Mouse (Mus musculus) left cerebral cortex, postnatal 10 days (tissue): ENCODE measurements around the gene Smok3a. TPM values are rescaled to one million over a fixed set of nuclear protein-coding genes. Genes with fewer than 3 reads are reported as not detected.
"Not testable (repeated sequence)": the region's sequence is repeated elsewhere in the genome, so short reads cannot be mapped to it uniquely, and the experiment has no call there.

Experiments used
- DNase-seq, 2 experiments: peaks; one replicate each; pipeline ENCODE4 v3.0.0; 2021 to 2022; ENCODE audit warnings: low spot score in 2 of 2, mixed read lengths in 1 of 2; ENCODE audit errors: extremely low spot score in 1 of 2
- intact Hi-C: fragments of 180-260 bp; cut with DNase I; formaldehyde crosslinking; loops from one replicate; pipeline ENCODE4 v1.15.1; 2025
- total RNA-seq, 2 experiments: library from RNA; stranded (reverse); gene quantifications; 2 replicates each; pipeline ENCODE4 v1.2.3; 2021

The Smok3a gene
- total RNA-seq: not detected

GRCm38 (mm10) chr5:138020961-138021479, at the start of gene Smok3a, which contains the start of gene Smok3b:
Gene Smok3a (plus strand): TSS chr5:138021261.
Gene Smok3b (plus strand): TSS chr5:138021429.
- intact Hi-C loops, DNase-seq: not testable (repeated sequence)

DNA sequence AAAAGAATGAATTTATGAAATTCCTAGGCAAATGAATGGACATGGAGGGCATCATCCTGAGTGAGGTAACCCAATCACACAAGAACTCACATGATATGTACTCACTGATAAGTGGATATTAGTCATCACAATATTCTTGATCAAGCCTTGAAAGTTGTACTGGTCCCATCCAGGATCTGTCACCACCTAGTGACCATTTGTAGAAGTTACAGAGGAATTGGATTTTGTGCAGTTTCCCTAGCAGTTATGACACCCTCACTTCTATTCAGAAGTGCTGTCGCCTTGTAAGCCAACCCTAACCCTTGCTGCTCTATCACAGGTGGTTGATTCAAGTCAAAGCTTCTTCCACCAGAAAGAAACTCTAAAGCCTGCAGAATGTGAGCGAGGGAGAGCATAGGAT, 47.9 kb upstream of the Smok3a start:
- intact Hi-C loops: no loop called here
- DNase-seq: no peak

DNA sequence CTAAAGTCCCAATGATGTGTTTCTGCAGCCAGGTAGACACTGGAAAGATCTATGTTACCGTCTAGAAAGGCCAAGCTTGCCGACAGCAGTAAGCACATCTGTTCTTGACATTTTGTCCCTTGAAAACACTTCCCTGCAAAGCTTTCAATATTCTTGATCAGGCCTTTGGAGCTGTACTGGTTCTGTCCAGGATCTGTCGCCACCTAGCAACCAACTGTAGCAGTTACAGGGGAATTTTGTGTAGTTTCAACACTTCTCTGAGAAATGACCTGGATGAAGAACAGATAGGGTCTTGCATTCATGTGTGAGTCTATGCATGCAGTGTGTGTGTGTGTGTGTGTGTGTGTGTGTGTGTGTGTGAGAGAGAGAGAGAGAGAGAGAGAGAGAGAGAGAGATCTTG, 47.3 kb upstream of the Smok3a start:
- no peak for DNase-seq
- intact Hi-C loops: no loop called here

- intact Hi-C loops: loop anchor here (5.0 kb wide), 1 partner anchor 87 kb away; no protein-coding TSS in a partner anchor
- no peak for DNase-seq
These were observed 46.3 kb upstream of the Smok3a start for GRCm38 (mm10) chr5:137974724-137975123.

- intact Hi-C loops: loop anchor here (5.0 kb wide), 1 partner anchor 88 kb away; no protein-coding TSS in a partner anchor
- no peak for DNase-seq
These were observed 45.6 kb upstream of the Smok3a start for GRCm38 (mm10) chr5:137975434-137975833.

DNA sequence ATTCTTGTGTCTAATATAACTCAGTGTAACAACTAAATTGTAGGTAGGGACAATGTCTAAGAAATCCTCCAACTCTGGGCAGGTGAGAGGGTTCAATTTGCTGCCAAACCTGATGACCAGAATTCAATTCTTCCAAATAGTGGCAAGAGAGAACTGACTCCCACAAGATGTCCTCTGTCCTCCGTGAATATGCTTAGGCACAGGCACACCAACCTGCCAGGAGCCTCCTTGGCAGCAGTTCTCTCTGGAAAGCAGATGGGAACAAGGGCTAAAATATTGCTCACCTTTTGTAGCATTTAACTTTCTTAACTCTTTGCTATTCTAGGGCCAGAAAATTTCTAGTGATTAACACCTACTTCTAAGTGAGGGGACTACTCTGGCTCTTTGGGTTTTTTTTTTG, 43.8 kb upstream of the Smok3a start:
- no peak for DNase-seq
- intact Hi-C loops: loop anchor here (5.0 kb wide), 1 partner anchor 90 kb away; no protein-coding TSS in a partner anchor

GRCm38 (mm10) chr5:137979081-137979480, 42.0 kb upstream of the Smok3a start:
- intact Hi-C loops: loop anchor here (5.0 kb wide), 1 partner anchor 92 kb away; no protein-coding TSS in a partner anchor
- DNase-seq: no peak

GRCm38 (mm10) chr5:137981300-137981699, 39.8 kb upstream of the Smok3a start, which contains the start of gene Azgp1:
Gene Azgp1 (plus strand): TSS chr5:137981520.
- intact Hi-C loops: no loop called here

DNA sequence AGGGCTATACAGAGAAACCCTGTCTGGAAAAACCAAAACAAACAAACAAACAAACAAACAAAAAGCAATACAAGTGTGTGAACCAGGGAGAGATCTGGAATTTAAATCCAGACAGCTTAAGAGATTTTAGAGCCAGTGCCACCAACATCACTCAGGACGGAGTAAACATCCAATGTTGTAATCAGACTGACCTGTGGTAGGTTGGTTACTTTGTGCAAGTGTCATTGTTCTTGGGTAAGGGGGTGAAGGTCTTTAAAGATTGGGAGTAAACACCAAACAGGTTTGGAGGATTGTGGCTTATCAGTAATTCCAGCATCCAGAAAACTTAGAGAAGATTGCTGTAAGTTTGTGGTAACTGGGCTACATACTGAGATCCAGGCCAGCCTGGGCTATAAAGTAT, 34.7 kb upstream of the Smok3a start:
- intact Hi-C loops: no loop called here
- DNase-seq: no peak

More at GRCm38 (mm10) chr5:137981300-137981699, 39.8 kb upstream of the Smok3a start, which contains the start of gene Azgp1:
- no peak for DNase-seq

DNA sequence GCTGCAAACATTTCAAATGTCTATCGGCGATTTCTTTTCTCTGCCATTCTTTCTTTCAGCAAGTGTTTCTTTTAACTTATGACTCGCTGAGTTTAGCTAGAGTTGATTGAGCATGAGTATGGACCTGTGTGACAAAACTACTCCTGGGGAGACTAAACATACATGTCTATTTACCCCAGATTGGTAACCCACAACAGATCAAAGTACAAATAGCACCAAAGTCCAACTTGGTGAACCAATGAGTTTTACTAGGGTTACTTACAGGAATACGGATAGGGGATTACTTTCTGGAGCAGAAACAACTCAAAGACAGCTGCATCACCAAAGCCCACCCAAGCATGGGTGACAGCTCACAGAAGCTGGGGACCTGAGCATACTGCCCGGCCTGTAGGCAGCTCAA, 11.6 kb upstream of the Smok3a start:
- DNase-seq: no peak
- intact Hi-C loops: no loop called here

DNA sequence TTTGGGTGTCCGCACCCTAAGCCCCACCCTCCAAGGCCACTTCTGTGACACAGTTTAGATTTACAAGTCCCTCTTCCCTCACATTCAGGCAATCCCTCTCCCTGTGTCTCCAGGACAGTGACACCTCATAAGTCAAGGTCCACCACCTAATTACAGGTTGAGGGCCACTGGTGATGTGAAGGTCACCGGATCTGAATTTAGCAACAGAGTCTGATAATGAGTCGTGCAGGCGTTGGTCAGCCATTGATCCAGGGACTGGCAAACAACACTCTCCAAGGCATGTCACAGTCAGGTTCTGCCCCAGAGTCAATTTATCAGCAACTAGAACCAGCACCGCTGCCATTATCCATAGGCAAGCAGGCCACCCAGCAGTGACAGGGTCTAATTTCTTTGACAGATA, 8.7 kb upstream of the Smok3a start:
- DNase-seq: no peak
- intact Hi-C loops: no loop called here

DNA sequence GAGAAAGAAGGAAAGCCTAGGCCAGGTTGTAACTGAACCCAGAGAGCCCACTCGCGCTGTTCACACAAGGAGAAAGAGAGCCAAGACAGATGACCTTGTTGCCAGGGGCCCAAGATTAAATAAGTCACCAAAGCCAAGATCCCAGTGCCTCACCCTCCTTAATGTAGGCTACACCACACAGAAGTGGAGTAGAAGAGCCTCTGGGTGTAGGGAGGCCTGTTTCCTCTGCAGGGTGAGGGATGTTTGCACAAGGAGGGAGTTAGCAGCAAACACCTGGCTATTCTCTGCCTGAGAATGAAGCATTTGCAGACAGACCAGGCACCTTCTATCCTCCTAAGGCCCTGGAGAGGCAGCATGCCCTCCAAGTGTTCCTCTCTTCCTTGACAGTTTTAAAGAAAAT, 4.5 kb upstream of the Smok3a start:
- intact Hi-C loops: no loop called here
- DNase-seq: no peak

DNA sequence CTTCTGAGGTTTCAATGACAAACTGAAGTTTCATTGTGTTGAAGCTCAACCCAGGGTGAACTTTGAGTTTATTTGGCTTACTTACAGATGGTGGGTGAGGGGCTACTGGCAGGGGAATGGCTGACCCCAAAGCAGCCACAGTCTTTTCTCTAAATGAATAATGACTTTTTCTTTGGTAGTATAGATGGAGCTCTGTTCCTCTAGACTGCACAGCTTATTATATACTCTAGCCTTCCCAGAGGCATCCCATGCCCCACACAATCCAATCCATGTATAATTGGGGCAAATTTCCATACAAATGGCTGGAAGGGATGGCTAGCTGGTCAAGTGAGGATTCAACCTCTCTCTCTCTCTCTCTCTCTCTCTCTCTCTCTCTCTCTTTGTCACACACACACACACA, 4.1 kb upstream of the Smok3a start:
- DNase-seq: no peak
- intact Hi-C loops: no loop called here

DNA sequence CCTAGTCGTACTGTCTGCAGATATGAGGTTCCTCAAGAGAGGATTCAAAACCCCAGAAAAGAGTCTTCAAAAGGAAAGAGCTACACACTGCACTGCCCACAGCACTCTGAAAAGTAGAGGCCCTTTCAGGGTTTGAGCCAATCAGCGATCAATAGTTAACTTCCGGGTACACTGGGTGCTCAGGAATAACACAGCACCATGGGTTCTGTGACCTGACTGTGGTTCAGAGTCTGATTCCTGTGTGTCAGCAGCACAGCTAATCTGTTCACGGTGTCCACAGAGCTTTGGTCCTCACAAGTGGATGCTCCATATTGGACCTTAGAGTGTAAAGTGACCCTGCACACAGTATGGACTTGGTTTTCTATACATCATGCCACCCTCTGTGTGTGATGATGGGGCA, 1.5 kb upstream of the Smok3a start:
- intact Hi-C loops, DNase-seq: not testable (repeated sequence)

GRCm38 (mm10) chr5:138052894-138053293, 31.8 kb downstream of the Smok3a start, which contains the start of gene Smok3c:
Gene Smok3c (plus strand): TSS chr5:138053194.
- intact Hi-C loops, DNase-seq: not testable (repeated sequence)

DNA sequence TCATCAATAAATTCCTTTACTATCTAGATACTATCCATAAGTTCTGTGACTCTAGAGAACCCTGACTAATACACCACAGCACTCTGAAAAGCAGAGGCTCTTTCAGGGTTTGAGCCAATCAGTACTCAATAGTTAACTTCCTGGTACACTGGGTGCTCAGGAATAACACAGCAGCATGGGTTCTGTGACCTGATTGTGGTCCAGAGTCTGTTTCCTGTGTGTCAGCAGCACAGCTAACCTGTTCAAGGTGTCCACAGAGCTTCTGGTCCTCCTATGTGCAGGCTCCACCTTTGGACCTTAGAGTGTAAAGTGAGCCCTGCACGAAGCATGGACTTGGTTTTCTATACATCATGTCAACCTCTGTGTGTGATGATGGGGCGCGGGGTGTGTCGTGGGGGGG, 52.7 kb downstream of the Smok3a start:
- intact Hi-C loops: no loop called here
- DNase-seq: no peak

DNA sequence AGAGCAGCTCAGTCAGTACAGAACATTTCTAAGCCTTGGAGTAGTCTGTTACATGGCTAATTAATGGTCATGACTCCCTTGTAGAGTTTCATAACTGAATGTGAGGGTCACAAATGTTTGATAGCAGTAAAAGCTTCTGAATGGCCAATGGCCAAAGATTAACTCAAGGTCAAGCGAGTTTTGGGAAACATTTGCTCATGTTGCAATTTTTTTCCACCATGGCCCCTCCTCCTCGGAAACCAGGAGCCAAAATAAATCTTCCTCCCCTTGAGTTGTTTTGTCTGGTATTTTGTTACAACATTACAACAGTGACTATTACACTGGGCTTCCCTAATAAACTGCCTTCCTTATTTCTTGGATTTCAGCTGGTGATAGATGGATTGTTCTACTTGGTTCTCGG, 54.6 kb downstream of the Smok3a start:
- intact Hi-C loops: no loop called here
- no peak for DNase-seq

DNA sequence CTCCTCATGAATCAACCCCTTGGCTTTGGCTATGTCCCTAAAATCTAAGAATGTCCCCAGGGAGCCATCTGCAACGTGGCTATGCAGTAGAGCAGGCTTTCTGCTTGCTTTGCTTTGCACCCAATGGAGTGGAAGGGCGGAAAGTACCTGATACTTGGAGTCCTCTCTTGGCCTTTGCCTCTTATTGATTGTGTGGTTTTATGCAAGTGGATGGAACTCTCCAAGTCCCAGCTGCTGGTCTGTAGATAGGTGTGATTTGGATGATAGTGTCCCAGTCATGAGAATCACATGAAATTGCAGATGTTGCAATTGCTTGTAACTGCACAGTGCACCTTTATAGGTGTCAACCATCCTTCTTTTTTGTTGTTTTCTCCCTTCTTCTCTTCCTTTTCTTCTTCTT, 55.1 kb downstream of the Smok3a start:
- intact Hi-C loops: no loop called here
- DNase-seq: no peak

- intact Hi-C loops: no loop called here
- DNase-seq: no peak
These were observed 59.4 kb downstream of the Smok3a start for GRCm38 (mm10) chr5:138080456-138080855.

GRCm38 (mm10) chr5:138081446-138081845, 60.4 kb downstream of the Smok3a start:
- intact Hi-C loops: no loop called here
- peak in 1 of 2 experiments; percentile 20 for DNase-seq
